Mouse (Mus musculus) lung, postnatal 0 days (tissue): ENCODE data around the gene Tmem163. TPM values are rescaled to one million over a fixed set of nuclear protein-coding genes. Genes with fewer than 3 reads are reported as not detected.

Experiments
- ATAC-seq: fragments of 200-750 bp; cut with Nextera tagmentation; 2 replicates; pipeline ENCODE4 v1.8.0; 2017; ENCODE audit warnings: moderate library complexity
- DNase-seq: peaks from one replicate; pipeline ENCODE4 v3.0.0-alpha.2; 2016; ENCODE audit warnings: low spot score
- H3K27ac ChIP-seq: fragments of 300-500 bp; sonication (generic); 2 replicates; pipeline ENCODE4 v1.5.1; 2014; ENCODE audit warnings: antibody characterized with exemption, mild to moderate bottlenecking, low read length, mixed read lengths
- H3K27me3 ChIP-seq: fragments of 300-500 bp; sonication (generic); replicated peaks from 2 replicates; pipeline ENCODE4 v1.6.1; 2014; ENCODE audit warnings: low read length, mixed read lengths; ENCODE audit not compliant: insufficient read depth
- H3K36me3 ChIP-seq: fragments of 300-500 bp; sonication (generic); 2 replicates; pipeline ENCODE4 v1.6.1; 2014; ENCODE audit warnings: low read length, mixed read lengths; ENCODE audit not compliant: insufficient read depth
- H3K4me1 ChIP-seq: fragments of 300-500 bp; sonication (generic); 2 replicates; pipeline ENCODE4 v1.6.1; 2014; ENCODE audit warnings: antibody characterized with exemption, low read depth, low read length, mixed read lengths; ENCODE audit not compliant: insufficient read depth
- H3K4me2 ChIP-seq: fragments of 300-500 bp; sonication (generic); replicated peaks from 2 replicates; pipeline ENCODE4 v1.6.1; 2014; ENCODE audit warnings: low read depth, mild to moderate bottlenecking, low read length, moderate library complexity, mixed read lengths
- H3K4me3 ChIP-seq: fragments of 300-500 bp; sonication (generic); 2 replicates; pipeline ENCODE4 v1.5.1; 2014; ENCODE audit warnings: low read depth, low read length
- H3K9ac ChIP-seq: fragments of 300-500 bp; sonication (generic); replicated peaks from 2 replicates; pipeline ENCODE4 v1.6.1; 2014; ENCODE audit warnings: low read depth, mild to moderate bottlenecking
- H3K9me3 ChIP-seq: fragments of 300-500 bp; sonication (generic); 2 replicates; pipeline ENCODE4 v1.6.1; 2016; ENCODE audit warnings: low read length, mixed read lengths
- CTCF ChIP-seq: IDR thresholded peaks from 2 replicates; pipeline ENCODE4 v1.5.1; 2016; ENCODE audit warnings: antibody characterized with exemption, mild to moderate bottlenecking
- EP300 ChIP-seq: IDR thresholded peaks from 2 replicates; pipeline ENCODE4 v1.6.1; 2016; ENCODE audit warnings: antibody characterized with exemption, mild to moderate bottlenecking, control low read depth
- WGBS: fragments of 180-500 bp; shearing (Covaris S2); extraction: QIAGEN DNeasy Blood & Tissue Kit; methylation state at CpG from one replicate; pipeline ENCODE4 v1.1.7; 2014; 5-methylcytosine and 5-hydroxymethylcytosine counted together
- polyA plus RNA-seq: library from polyadenylated mRNA; unstranded; fragments of >200 nt; fragmentation: Nextera tagmentation; extraction: Ambion mirVana; gene quantifications from 2 replicates; pipeline ENCODE4 v1.2.1, GENCODE M21; 2015

Tmem163 gene
- polyA plus RNA-seq, 1 experiment from 2014 or later: 20.0 TPM

DNA sequence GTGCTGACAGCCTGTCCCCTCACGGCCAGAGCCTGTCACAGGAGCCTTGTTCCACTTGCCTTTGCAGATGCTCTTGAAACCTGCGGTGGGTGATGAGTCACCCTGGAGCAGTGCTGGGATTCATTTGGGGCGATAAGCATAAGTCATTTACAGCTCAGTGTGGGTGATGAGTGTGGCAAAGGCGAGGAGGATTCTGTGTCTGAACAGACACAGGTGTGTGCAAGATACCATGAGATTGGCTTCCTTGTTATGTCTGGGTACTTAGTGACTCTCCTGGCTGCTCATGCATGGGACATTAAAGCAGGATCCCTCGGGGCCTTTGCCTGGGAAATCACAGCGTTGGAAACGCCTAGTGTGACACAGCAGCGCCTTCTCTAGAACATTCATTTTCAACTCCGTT, 218.3 kb downstream of the Tmem163 start:
- H3K4me3 ChIP-seq: no peak overlapping the region
- DNase-seq (no peak), ATAC-seq (no peak)
- H3K36me3 ChIP-seq: no peaks in the 10 kb centered on the region; the same call in 1 of the 2 replicates
- H3K9ac ChIP-seq: no peak overlapping the region
- no peak overlapping the region for H3K4me2 ChIP-seq
- no peak overlapping the region for H3K27ac ChIP-seq
- H3K4me1 ChIP-seq: no peaks in the 10 kb centered on the region
- H3K9me3 ChIP-seq: no peaks in the 10 kb centered on the region
- TF ChIP-seq CTCF: no peak
- TF ChIP-seq EP300: no peak
- 80% methylated on average over 9 of the region's 9 CpGs for WGBS
- H3K27me3 ChIP-seq: no peaks in the 10 kb centered on the region

DNA sequence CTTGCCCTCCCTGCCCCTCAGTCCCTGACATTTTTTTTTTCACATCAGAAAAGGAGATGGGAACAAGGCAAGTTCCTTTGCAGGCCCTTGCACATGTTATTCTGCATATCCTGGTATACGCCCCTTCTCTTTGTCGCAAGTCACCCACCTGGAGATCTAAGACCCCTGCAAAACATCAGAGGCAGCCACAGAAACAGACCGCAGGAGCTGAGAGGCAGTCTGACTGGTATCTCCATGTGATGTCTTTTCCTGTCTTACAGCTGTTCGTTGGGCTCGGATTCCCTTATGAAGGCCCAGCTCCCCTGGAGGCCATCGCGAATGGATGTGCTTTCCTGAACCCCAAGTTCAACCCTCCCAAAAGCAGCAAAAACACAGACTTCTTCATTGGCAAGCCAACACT, 219.8 kb downstream of the Tmem163 start:
- ATAC-seq (no peak), DNase-seq (no peak)
- TF ChIP-seq EP300: no peak
- TF ChIP-seq CTCF: no peak
- H3K9ac ChIP-seq: no peak overlapping the region
- no peaks in the 10 kb centered on the region for H3K4me1 ChIP-seq
- no peaks in the 10 kb centered on the region for H3K27me3 ChIP-seq
- no peak overlapping the region for H3K27ac ChIP-seq
- H3K4me2 ChIP-seq: no peak overlapping the region
- H3K4me3 ChIP-seq: no peak overlapping the region
- no peaks in the 10 kb centered on the region for H3K9me3 ChIP-seq
- 89% methylated on average over 7 of the region's 7 CpGs for WGBS
- no peaks in the 10 kb centered on the region; the same call in 1 of the 2 replicates for H3K36me3 ChIP-seq

DNA sequence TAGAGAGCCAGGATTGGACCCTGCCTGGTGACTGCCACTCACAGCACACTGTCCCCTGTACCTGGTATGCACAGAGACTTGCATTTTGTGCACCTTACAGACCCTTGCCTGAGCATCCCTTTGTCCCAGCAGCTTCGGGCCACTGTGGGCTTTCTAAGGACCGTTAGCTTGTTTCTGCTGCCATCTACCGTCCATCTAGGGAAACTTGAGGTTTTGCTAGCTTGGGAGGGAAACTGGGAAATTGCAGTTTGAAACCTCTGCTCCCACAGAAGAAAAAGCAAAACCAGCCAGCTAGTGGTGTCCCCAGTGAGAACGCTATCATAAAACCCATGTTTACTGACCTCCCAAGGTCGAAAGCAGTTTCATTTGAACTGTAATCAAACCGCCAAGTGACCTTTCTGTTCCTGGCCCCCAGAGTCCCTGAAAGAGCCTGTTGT, 220.3 kb downstream of the Tmem163 start:
- no peak overlapping the region for H3K9ac ChIP-seq
- no peak overlapping the region for H3K4me2 ChIP-seq
- peak; percentile 93 for TF ChIP-seq CTCF
- TF ChIP-seq EP300: no peak
- H3K27ac ChIP-seq: no peak overlapping the region
- peak; percentile 25; the same call in 1 of the 2 replicates for ATAC-seq
- DNase-seq: peak; percentile 77
- no peaks in the 10 kb centered on the region for H3K9me3 ChIP-seq
- no peak overlapping the region for H3K4me3 ChIP-seq
- no peaks in the 10 kb centered on the region for H3K4me1 ChIP-seq
- 11% methylated on average over 6 of the region's 6 CpGs for WGBS
- no peaks in the 10 kb centered on the region; the same call in 1 of the 2 replicates for H3K36me3 ChIP-seq
- no peaks in the 10 kb centered on the region for H3K27me3 ChIP-seq

DNA sequence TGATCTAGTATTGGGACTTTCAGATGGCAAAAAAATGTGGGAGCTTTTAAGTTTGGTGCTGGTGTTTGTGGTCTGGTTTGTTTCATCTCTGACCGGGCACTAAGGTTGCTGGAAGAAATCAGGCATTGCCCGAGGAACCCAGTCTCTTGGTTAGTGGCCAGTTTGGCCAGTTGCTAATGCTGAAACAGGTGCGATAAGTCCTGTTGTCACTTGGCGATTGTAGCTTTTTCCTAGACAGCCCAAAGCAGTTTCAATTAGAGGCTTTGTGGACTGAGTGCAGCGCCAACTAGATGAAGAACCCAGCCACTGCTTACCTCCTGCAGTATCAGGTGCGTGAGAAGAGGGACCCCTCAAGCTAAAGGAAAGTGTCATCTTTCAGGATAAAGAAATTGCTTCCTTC, 226.0 kb downstream of the Tmem163 start:
- TF ChIP-seq CTCF (no peak), EP300 (no peak)
- no peak overlapping the region for H3K27ac ChIP-seq
- no peak overlapping the region for H3K4me3 ChIP-seq
- DNase-seq (no peak), ATAC-seq (no peak)
- WGBS: 92% methylated on average over 6 of the region's 6 CpGs
- no peaks in the 10 kb centered on the region for H3K36me3 ChIP-seq
- no peaks in the 10 kb centered on the region for H3K4me1 ChIP-seq
- no peaks in the 10 kb centered on the region for H3K9me3 ChIP-seq
- H3K4me2 ChIP-seq: no peak overlapping the region
- no peaks in the 10 kb centered on the region for H3K27me3 ChIP-seq
- H3K9ac ChIP-seq: no peak overlapping the region

DNA sequence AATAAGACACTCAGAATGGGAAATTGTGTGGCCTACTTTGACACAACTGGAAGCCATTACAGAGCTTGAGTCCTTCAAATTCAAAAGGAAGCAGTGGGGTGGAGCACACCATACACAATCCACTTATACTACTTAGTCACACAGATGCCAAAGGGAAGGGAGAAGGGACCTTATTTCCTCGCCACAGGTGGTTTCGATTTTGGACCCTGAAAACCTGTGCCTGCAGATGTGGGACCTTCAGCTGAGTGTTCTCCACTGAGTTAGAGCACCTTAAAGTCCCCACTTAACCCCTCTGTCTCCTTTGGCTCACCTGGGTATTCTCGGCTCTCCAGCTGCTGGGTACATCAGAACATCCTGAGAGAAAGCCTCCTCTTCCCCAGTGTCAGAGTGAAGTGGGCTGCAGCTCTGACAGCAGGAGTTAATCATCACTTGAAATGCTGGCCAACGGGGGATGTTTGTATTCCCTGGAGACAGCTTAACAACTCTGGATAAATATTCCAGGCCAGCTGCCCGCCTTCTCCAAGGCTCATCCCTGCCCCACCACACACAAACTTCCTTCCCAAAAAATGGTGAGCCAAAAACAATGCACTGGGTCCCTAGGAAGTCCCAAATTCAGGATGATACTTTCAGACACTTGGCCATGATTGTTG, 234.4 kb downstream of the Tmem163 start:
- no peak overlapping the region for H3K9ac ChIP-seq
- no peaks in the 10 kb centered on the region for H3K4me1 ChIP-seq
- no peaks in the 10 kb centered on the region for H3K27me3 ChIP-seq
- no peak overlapping the region for H3K4me3 ChIP-seq
- DNase-seq (no peak), ATAC-seq (no peak)
- no peak overlapping the region for H3K4me2 ChIP-seq
- 47% methylated on average over 5 of the region's 5 CpGs for WGBS
- H3K9me3 ChIP-seq: no peaks in the 10 kb centered on the region
- H3K36me3 ChIP-seq: no peaks in the 10 kb centered on the region
- H3K27ac ChIP-seq: no peak overlapping the region
- TF ChIP-seq CTCF (no peak), EP300 (no peak)

GRCm38 (mm10) chr1:127442880-127443877, 236.2 kb downstream of the Tmem163 start:
- no peak for DNase-seq

More at GRCm38 (mm10) chr1:127442880-127443877, 236.2 kb downstream of the Tmem163 start:
- H3K4me1 ChIP-seq: no peaks in the 10 kb centered on the region
- no peak for TF ChIP-seq EP300
- TF ChIP-seq CTCF: no peak
- WGBS: 54% methylated on average over 14 of the region's 14 CpGs
- no peaks in the 10 kb centered on the region for H3K36me3 ChIP-seq
- H3K4me3 ChIP-seq: no peak overlapping the region
- H3K27ac ChIP-seq: no peak overlapping the region
- no peaks in the 10 kb centered on the region for H3K27me3 ChIP-seq
- H3K9ac ChIP-seq: no peak overlapping the region
- no peak overlapping the region for H3K4me2 ChIP-seq
- no peaks in the 10 kb centered on the region for H3K9me3 ChIP-seq
- ATAC-seq: no peak
